Mouse (Mus musculus) embryonic facial prominence, embryonic 14.5 days (tissue): ENCODE measurements around the gene Kdm5b. TPM values are rescaled to one million over a fixed set of nuclear protein-coding genes. Genes with fewer than 3 reads are reported as not detected.
"Not testable (repeated sequence)": the region's sequence is repeated elsewhere in the genome, so short reads cannot be mapped to it uniquely, and the experiment has no call there.

Experiments used
- ATAC-seq: fragments of 200-750 bp; cut with Nextera tagmentation; 2 replicates; pipeline ENCODE4 v1.8.0; 2017; ENCODE audit warnings: low read depth, moderate number of reproducible peaks, moderate TSS enrichment
- DNase-seq: peaks from one replicate; pipeline ENCODE4 v3.0.0-alpha.2; 2015; ENCODE audit warnings: low spot score
- H3K27ac ChIP-seq: fragments of 300-500 bp; sonication (generic); replicated peaks from 2 replicates; pipeline ENCODE4 v1.5.1; 2014; ENCODE audit warnings: low read depth, mild to moderate bottlenecking, low read length, moderate library complexity
- H3K27me3 ChIP-seq: fragments of 300-500 bp; sonication (generic); replicated peaks from 2 replicates; pipeline ENCODE4 v1.6.1; 2014; ENCODE audit warnings: low read length; ENCODE audit not compliant: control insufficient read depth, insufficient read depth
- H3K36me3 ChIP-seq: fragments of 300-500 bp; sonication (generic); 2 replicates; pipeline ENCODE4 v1.6.1; 2014; ENCODE audit warnings: low read length, mixed read lengths; ENCODE audit not compliant: control insufficient read depth, insufficient read depth
- H3K4me1 ChIP-seq: fragments of 300-500 bp; sonication (generic); 2 replicates; pipeline ENCODE4 v1.6.1; 2014; ENCODE audit warnings: antibody characterized with exemption, low read length; ENCODE audit not compliant: control insufficient read depth, insufficient read depth
- H3K4me2 ChIP-seq: fragments of 300-500 bp; sonication (generic); 2 replicates; pipeline ENCODE4 v1.6.1; 2014; ENCODE audit warnings: low read depth, mild to moderate bottlenecking, low read length, moderate library complexity, mixed read lengths
- H3K4me3 ChIP-seq: fragments of 300-500 bp; sonication (generic); 2 replicates; pipeline ENCODE4 v1.5.1; 2014; ENCODE audit warnings: low read depth, mild to moderate bottlenecking, low read length
- H3K9ac ChIP-seq: fragments of 300-500 bp; sonication (generic); 2 replicates; pipeline ENCODE4 v1.6.1; 2014; ENCODE audit warnings: low read depth, mild to moderate bottlenecking, low read length, moderate library complexity, mixed read lengths
- H3K9me3 ChIP-seq: fragments of 300-500 bp; sonication (generic); 2 replicates; pipeline ENCODE4 v1.6.1; 2016; ENCODE audit warnings: low read length; ENCODE audit not compliant: control insufficient read depth
- WGBS: fragments of 180-500 bp; shearing (Covaris S2); extraction: QIAGEN DNeasy Blood & Tissue Kit; methylation state at CpG from one replicate; pipeline ENCODE4 v1.1.7; 2014; 5-methylcytosine and 5-hydroxymethylcytosine counted together
- polyA plus RNA-seq: library from polyadenylated mRNA; unstranded; fragments of >200 nt; fragmentation: Nextera tagmentation; extraction: Ambion mirVana; gene quantifications from 2 replicates; pipeline ENCODE4 v1.2.1, GENCODE M21; 2014

Kdm5b gene
- polyA plus RNA-seq, 1 experiment from 2014 or later = 63.0 TPM

DNA sequence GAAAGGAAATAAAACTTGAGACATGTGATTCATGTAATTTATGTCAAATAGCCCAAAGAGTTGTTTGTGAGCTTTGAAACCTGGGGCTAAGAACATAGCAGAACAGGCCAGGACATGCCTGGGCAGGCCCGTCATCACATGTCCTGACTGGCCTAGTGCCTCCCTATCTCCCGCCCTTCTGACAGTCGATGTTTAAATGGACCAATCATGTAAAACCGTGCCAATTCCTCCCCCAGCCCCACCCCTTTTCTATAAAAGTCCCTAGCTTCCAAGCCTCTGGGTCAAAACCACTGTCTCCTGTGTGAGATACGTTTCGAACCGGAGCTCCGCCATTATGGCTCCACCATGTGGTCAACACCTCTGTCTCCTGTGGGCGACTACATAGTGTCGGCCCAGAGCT, 26.3 kb upstream of the Kdm5b start:
- H3K9ac ChIP-seq, H3K27ac ChIP-seq, ATAC-seq, H3K4me1 ChIP-seq, DNase-seq, H3K4me2 ChIP-seq, H3K36me3 ChIP-seq, H3K27me3 ChIP-seq, H3K4me3 ChIP-seq, H3K9me3 ChIP-seq: not testable (repeated sequence)
- 90% methylated on average over 9 of the region's 10 CpGs for WGBS

GRCm38 (mm10) chr1:134535054-134535453, 24.9 kb upstream of the Kdm5b start:
- Histone ChIP-seq H3K9me3 (no peaks in the 10 kb centered on the region), H3K4me2 (no peak overlapping the region), H3K36me3 (no peaks in the 10 kb centered on the region), H3K4me3 (no peak overlapping the region), H3K9ac (no peak overlapping the region), H3K27ac (no peak overlapping the region), H3K27me3 (no peaks in the 10 kb centered on the region), H3K4me1 (no peaks in the 10 kb centered on the region)
- DNase-seq (no peak), ATAC-seq (no peak)
- 93% methylated on average over 1 of the region's 1 CpGs for WGBS

DNA sequence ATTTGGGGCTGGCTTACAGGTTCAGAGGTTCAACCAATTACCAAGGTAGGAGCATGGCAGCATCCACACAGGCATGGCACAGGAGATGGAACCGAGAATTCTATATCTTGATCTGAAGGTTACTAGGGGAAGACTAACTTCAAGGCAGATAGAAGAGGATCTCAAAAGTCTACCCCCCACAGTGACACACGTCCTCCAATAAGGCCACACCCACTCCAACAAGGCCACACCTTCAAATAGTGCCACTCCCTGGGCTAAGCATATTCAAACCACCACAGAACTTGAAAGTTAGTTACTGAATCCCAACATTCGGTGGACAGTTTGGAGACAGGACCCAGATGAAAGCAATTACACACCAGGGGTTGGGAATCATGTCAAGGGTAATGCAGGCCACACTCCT, 24.5 kb upstream of the Kdm5b start:
- no peaks in the 10 kb centered on the region for H3K9me3 ChIP-seq
- no peaks in the 10 kb centered on the region for H3K27me3 ChIP-seq
- DNase-seq = no peak
- no peak for ATAC-seq
- H3K4me2 ChIP-seq = no peak overlapping the region
- H3K4me3 ChIP-seq = no peak overlapping the region
- WGBS = 59% methylated on average over 3 of the region's 3 CpGs
- H3K36me3 ChIP-seq = no peaks in the 10 kb centered on the region
- no peak overlapping the region for H3K9ac ChIP-seq
- H3K4me1 ChIP-seq = no peaks in the 10 kb centered on the region
- no peak overlapping the region for H3K27ac ChIP-seq

DNA sequence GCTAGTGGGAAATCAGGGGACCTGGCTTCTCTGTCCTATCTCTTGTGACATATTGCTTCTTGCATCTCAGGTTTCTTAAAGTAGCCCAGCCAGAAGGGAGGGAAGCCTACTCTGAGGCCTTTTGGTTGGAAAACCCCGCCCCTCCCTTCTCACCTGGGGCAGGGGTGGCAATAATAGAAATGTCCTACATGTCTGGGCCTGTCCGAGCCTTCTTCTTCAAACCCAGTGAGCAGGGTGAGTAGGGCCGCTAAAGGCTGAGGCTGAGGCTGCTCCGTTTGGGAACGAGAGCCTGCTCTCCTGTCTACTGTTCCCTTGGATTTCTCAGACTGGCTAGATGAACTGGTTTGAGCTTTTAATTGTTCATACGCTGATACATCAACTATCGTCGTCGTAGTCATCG, 19.4 kb upstream of the Kdm5b start:
- DNase-seq = peak; percentile 62
- WGBS = 79% methylated on average over 10 of the region's 10 CpGs
- H3K9ac ChIP-seq = no peak overlapping the region
- H3K4me1 ChIP-seq = no peaks in the 10 kb centered on the region
- no peaks in the 10 kb centered on the region for H3K36me3 ChIP-seq
- no peaks in the 10 kb centered on the region for H3K27me3 ChIP-seq
- ATAC-seq = peak; percentile 47; the same call in 1 of the 2 replicates
- no peak overlapping the region for H3K27ac ChIP-seq
- H3K4me3 ChIP-seq = no peak overlapping the region
- no peaks in the 10 kb centered on the region for H3K9me3 ChIP-seq
- H3K4me2 ChIP-seq = no peak overlapping the region

GRCm38 (mm10) chr1:134548231-134548630, 11.7 kb upstream of the Kdm5b start:
- H3K4me2 ChIP-seq = no peak overlapping the region
- H3K9me3 ChIP-seq = no peaks in the 10 kb centered on the region
- 53% methylated on average over 4 of the region's 4 CpGs for WGBS
- DNase-seq (peak; percentile 75), ATAC-seq (0 out of 2 replicates have a peak, but pooled peaks have one; percentile 50)
- H3K9ac ChIP-seq = no peak overlapping the region
- no peak overlapping the region for H3K27ac ChIP-seq
- H3K4me1 ChIP-seq = no peaks in the 10 kb centered on the region
- H3K36me3 ChIP-seq = no peaks in the 10 kb centered on the region
- H3K27me3 ChIP-seq = no peaks in the 10 kb centered on the region
- H3K4me3 ChIP-seq = no peak overlapping the region

DNA sequence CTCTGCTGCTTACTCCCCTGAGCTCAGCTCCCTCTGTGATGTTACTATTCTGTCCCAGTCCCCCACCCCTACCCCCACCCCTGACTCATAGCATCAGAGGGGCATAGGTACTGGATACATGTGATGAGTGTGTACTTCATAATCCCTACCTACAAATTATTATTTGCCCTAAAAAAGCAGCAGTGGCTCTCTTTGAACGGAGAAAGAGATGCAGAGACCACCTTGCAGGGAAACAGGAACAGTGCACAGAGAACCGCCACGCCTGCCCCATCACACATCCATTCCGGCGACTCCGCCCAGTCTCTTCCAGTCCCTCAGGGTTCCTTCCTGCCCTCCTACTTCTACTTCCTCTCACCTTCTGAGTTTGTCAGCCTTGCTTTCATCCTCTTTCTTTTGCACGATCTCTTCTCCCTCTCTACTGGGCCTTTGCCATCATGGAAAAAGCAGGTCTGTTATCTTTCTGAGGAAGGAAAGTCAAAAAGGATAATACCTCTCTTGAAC, 10.3 kb upstream of the Kdm5b start, which contains the start of gene Mgat4e:
Gene Mgat4e (minus strand): TSS at position 51 of the 501 bp plus-strand sequence.
- WGBS = 67% methylated on average over 7 of the region's 7 CpGs
- Histone ChIP-seq H3K4me3 (no peak within 1 kb of the TSS), H3K9ac (no peak within 1 kb of the TSS)

GRCm38 (mm10) chr1:134551869-134552268, 8.1 kb upstream of the Kdm5b start:
- Histone ChIP-seq H3K36me3 (no peaks in the 10 kb centered on the region), H3K4me2 (no peak overlapping the region), H3K27ac (no peak overlapping the region), H3K9me3 (no peaks in the 10 kb centered on the region), H3K4me3 (no peak overlapping the region), H3K9ac (no peak overlapping the region), H3K27me3 (no peaks in the 10 kb centered on the region), H3K4me1 (peaks cover 6% of the 10 kb centered on the region; the same call in 1 of the 2 replicates)
- no peak for ATAC-seq
- 69% methylated on average over 3 of the region's 3 CpGs for WGBS
- no peak for DNase-seq

More for the DNA sequence above, 10.3 kb upstream of the Kdm5b start, which contains the start of gene Mgat4e:
- H3K9me3 ChIP-seq = no peaks in the 10 kb centered on the region
- no peak within 1 kb of the TSS for H3K4me2 ChIP-seq
- ATAC-seq = no peak
- H3K27me3 ChIP-seq = no peaks in the 10 kb centered on the region
- H3K27ac ChIP-seq = no peak within 1 kb of the TSS
- no peaks in the 10 kb centered on the region for H3K4me1 ChIP-seq
- DNase-seq = no peak
- H3K36me3 ChIP-seq = no peaks in the 10 kb centered on the region

DNA sequence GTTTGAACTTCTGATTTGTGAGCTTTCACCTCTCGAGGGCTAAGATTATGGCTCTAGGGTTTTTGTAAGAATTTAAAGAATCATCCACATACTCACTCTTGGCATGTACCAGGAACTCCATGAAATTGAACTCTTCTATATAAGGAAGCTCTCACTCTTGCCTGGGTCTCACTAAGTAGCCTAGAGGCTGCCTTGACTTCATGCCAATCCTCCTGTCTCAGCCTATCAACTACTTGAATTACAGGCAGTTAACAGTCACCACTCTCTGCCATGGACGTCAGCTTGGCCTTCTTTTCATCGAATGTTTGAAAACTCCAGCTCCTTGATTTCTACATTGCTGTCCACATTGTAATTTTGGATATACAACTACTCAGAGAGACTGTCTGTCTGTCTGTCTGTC, 7.6 kb upstream of the Kdm5b start:
- Histone ChIP-seq H3K4me1 (peaks cover 6% of the 10 kb centered on the region; the same call in 1 of the 2 replicates), H3K4me2 (no peak overlapping the region), H3K9ac (no peak overlapping the region), H3K27ac (no peak overlapping the region), H3K36me3 (no peaks in the 10 kb centered on the region), H3K27me3 (no peaks in the 10 kb centered on the region), H3K9me3 (no peaks in the 10 kb centered on the region), H3K4me3 (no peak overlapping the region)
- no peak for ATAC-seq
- peak; percentile 37 for DNase-seq
- 58% methylated on average over 3 of the region's 3 CpGs for WGBS

DNA sequence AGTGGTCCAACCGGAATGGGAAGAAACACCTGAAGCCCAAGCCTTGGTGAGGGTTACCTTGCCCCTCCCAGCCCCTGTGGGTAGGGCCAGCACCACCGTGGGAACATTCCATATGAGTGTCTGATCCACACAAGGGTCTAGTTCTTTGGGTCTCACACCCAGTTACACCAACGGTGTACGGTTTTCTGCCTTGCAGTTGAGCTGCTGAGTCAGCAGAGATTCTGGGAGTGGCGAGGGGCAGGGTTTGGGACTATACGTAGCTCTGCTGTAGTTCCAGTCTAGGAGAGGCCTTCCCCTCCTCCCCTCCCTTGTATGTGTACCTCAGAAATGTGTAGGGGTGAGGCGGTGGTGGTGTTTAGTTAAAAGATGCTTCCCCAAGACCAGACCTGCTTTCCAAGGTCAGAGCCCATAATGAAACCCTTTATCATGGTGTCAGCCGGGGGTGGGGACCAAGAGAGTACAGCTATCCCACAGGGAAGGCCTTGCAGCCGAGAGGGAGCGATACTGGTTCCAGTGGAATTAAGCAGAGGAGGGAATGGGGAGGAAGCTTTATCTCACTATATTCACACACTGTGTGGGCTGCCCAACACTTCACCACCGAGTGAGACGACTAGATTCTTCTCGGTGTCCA, 4.6 kb upstream of the Kdm5b start:
- no peaks in the 10 kb centered on the region for H3K36me3 ChIP-seq
- peak overlapping the region; percentile 89 for H3K4me2 ChIP-seq
- ATAC-seq (peak; percentile 46), DNase-seq (peak; percentile 88)
- H3K27me3 ChIP-seq = no peaks in the 10 kb centered on the region
- H3K9me3 ChIP-seq = no peaks in the 10 kb centered on the region
- peaks cover 6% of the 10 kb centered on the region; the same call in 1 of the 2 replicates for H3K4me1 ChIP-seq
- peak overlapping the region; percentile 73 for H3K9ac ChIP-seq
- peak overlapping the region; percentile 87 for H3K27ac ChIP-seq
- 22% methylated on average over 13 of the region's 13 CpGs for WGBS
- H3K4me3 ChIP-seq = peak overlapping the region; percentile 48
